Mouse (Mus musculus): ENCODE measurements at regions not wholly inside any gene's neighbourhood (a gene's known extent, or its start where the extent isn't known, plus 50 kb on each side); places are given as distances from the start of the nearest gene placed in this dataset.
A peak's percentile ranks its signal among the peaks of the same experiment; 100 is the strongest.

DNA sequence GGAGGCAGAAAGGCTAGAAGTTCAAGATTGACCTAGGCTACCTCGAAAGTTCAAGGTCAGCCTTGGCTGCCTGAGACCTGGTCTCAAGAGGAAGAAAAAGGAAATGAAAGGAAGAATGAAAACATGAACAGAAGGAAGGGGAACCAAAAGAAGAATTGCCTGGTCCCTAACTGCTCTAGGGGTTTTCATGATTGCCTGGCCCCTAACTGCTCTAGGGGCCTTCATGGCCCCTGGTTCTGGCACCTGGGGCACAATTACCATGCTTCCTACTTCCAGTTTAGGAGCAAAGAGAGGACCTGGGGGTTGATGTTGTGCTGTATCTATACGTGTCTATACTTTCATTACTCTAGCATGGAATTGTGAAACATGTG lies 132.8 kb downstream of the Cd24a start:
- no peak for DNase-seq (ENCODE audit: low spot score in 2 of 2)

DNA sequence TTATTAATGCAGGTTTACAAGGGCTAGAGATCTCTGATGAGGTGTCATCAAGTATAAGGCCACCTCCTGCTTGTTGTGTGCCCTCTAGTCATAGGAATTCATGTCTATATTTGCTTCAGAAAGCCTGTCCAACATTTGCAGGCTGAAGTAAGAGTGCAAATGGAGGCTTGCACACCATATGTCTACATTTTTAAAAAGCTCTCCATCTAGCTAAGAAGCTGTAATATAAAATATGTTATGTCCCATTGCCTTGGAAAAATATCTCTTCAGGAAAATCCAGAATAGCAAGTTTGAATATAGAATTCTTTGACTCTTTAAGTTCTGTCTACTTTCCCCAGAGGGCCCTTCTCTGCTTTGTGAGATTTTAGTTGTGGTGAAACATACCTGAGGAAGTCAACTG lies 134.6 kb downstream of the Cd24a start:
- no peak for DNase-seq (ENCODE audit: low spot score in 2 of 2)

DNA sequence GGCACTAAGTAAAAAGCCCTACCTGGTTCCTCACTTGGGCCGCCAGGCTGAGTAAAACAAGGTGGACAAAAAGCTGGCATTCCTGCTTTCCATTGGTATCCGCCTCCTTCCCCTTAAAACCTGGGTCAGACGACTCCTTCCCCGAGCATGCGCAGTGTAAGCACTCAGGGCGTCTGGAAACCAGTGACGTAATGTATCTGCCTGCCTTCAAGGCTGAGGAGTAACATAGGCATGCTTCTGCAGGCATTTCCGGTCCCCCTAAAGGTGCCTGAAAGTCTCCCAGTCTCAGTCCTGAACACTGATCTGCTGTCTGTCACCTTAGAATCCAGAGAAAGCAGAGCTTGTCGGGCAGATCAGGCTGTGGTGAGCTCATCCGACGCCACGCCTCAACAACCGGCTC lies 140.7 kb downstream of the Cd24a start:
- DNase-seq (ENCODE audit: low spot score in 2 of 2): no peak

DNA sequence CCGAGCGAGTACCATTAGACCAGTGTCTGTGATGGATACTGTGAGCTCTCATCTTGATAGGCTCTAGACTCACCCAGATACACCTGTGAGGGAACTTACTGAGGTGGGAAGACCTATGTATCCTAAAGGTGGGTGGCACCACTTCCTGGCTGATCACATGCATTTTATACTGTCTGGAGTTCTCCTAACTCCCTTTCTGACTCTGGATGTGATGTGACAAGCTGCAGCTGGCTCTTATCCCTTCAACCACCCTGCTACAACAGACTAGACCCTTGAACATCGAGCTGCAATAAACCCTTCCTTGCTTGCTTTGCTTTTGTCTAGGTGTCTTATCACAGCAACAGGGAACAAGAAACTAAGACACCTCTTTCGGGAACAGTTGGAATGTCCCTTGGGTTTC lies 143.3 kb downstream of the Cd24a start:
- no peak for DNase-seq (ENCODE audit: low spot score in 2 of 2)

DNA sequence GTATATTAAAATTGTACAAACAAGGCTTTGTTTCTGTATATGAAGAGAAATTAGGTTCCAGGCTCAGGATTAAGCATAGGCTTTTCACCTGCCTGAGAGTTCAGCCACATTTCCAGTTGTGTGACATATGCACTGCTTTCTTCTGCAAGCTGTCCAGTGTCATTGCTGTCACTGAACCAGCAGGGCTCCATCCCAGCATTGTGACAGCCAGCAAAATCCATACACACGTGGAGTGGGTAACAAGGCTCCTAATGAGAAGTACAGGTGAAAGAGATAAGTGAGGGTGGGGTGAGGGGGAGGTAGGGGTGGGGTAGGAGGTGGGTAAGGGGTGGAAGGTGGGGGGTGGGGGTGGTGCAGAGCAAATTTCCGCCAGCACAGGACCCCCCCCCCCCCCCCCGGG lies 144.1 kb downstream of the Cd24a start:
- no peak for DNase-seq (ENCODE audit: low spot score in 2 of 2)

DNA sequence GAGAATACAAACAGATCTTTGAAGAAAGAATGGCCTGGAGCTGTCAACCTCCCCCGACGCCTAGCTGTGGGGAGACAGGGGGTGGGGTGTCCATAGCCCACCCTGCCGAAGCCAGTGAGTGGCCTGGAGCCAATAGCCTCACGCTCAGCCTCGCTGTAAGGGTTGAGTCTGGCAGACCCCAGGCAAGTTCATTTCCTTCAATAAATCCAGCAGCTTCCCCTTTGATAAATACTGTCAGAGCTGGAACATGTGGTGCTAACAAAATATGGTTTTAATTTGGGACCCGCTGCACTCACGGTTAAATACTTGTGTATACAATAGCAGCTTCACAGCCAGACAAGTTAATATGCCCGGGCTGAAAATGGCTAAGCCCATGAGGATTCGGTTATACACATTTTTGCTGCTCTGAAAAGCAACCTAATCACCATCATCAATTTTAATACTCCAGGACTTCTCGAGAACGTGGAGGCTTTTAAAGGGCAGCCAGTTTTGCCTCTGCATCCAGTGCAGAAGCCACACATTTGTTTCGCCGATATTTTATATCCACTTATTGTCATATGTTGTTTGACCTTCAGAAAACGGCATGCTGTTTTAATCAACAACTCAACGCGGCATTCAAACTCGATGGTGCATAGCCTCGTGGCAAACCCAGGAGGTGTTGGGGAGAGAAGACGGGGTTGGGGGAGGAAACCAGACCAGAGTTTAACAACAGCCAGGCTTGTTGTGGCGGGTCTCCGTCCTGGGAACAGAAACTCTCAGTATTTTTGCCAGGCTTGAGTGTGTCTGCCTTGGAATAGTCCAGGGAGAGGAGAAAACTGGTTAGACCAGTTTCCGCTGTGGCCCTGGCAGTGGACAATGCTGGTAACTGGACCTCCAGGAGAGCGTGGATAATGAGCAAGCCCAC lies 144.9 kb downstream of the Cd24a start:
- no peak for DNase-seq (ENCODE audit: low spot score in 2 of 2)

DNA sequence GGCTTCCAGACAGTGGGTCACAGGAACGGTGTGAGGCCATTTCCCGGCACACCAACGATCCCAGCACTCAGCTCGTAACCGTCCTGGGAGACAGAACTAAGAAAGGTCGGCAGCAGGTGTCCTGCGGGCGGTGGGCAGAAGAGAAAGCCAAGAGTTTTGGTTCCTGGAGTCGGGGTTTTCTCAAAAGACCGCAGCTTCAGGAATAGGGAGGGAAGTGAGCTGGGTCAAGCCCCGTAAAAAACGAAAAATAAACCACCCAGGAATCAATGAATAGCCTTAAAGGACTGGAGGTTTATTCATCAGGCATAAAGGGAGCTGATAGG lies 145.5 kb downstream of the Cd24a start:
- DNase-seq (ENCODE audit: low spot score in 2 of 2): no peak

DNA sequence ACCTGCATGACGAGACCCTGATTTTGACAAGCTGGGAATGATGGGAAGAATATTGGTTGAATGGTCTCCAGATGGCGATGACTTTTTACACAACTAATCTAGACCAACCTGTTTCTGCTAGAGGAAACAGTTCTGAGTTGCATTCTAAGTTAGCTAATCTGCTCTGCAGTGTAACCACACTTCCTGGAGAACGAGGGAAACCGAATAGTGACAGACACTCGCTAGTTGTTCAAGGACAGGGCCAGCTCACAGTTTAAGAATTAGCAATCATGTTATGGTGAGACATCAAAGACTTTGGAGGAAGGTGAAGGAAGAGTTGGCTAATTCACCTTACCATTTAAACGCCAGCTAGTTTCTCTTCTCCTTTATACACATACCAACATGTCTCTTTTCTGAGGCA lies 149.7 kb downstream of the Cd24a start:
- DNase-seq (ENCODE audit: low spot score in 2 of 2): no peak

DNA sequence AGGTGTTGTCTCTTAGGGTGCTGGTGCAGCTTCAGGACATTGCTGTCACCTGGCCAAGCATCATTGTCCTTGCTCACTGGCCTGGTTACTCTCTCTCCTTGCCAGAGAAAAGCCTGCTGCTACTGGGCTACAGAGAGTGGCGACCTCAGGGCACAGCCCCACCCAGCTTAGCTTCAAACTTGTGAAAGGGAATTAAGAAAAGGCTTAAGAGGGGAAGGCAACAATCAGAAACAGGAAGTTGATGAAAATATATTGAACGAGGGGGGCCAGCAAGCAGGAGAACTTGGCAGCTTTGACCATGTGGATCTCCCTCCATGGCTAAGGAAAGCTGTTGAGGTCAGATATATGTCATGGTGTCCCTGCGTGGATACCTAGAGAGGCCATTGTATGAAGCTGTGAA lies 151.1 kb downstream of the Cd24a start:
- DNase-seq (ENCODE audit: low spot score in 2 of 2): no peak

DNA sequence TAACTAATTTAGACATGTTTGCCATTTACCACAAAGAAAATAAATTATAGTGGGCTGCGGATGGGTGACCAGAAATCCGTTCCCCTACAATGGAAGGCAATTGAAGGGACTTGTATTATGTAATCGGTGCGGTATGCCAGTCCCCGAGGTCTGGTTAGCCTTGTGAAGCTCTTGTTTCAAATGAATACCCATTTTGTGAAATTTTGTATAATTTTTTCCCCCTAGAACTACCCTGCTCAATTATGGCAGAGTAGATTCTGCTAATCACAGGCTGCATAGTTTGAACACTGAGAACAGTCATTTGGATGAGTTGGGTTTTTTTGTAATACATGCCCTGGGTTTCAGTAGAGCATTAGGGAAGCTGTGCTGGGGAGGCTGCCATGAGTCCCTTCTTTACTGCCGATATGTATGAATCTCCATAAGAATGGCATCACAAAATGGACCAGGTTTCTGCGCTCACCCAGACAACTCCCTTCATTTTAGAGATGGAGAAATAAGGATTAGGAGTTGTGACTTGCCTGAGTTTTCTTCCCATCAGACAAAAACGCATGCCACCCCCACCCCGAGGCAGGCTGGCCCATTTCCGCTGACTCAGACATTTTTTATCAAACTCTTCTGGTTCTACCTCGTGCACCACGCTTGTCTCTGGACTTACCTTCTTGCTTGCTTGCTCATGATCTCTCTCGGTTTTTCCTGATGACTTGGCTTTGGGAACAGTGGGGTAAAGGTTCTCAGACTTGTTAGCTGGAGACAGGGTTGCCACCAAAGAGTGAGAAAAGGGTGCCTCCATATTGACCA lies 155.7 kb downstream of the Cd24a start:
- no peak for DNase-seq (ENCODE audit: low spot score in 2 of 2)

DNA sequence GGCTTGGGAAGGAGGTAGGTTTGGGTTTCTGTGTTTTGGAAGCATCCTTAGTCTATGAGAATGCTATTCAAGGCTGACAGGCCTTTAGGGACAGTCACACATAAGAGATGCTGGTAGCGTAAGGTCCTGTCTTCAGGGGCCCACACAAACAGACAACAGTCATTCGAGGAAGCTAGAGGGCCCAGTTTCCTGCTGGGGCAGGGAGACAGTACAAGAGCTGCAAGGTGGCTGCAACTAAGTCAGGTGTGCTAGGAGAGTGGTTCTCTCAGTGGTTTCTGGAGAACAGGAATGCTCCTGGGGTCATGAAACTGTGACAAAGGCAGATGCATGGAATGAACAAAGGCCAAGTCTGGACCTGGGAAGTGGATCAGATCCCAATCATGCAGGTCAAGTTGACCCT lies 161.1 kb downstream of the Cd24a start:
- no peak for DNase-seq (ENCODE audit: low spot score in 2 of 2)

DNA sequence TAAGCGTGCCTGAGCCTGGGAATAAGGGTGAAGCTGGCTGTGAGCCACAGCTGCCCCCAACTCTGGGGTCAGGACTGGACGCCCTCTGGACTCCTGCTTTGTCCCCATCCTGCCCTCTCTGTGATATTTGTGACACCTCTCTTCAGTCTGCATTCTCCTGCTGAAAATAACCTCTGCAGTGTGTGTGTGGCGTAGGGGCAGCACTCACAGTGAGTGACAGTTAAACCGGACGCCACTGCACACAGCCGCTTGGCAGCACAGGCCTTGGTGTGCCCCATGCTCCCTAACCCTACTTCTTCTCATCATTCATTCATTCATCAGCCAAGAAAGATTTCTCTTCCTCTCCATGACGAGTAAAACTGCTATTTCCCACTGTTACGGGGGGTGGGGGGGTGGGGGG lies 161.6 kb downstream of the Cd24a start:
- DNase-seq (ENCODE audit: low spot score in 2 of 2): no peak

DNA sequence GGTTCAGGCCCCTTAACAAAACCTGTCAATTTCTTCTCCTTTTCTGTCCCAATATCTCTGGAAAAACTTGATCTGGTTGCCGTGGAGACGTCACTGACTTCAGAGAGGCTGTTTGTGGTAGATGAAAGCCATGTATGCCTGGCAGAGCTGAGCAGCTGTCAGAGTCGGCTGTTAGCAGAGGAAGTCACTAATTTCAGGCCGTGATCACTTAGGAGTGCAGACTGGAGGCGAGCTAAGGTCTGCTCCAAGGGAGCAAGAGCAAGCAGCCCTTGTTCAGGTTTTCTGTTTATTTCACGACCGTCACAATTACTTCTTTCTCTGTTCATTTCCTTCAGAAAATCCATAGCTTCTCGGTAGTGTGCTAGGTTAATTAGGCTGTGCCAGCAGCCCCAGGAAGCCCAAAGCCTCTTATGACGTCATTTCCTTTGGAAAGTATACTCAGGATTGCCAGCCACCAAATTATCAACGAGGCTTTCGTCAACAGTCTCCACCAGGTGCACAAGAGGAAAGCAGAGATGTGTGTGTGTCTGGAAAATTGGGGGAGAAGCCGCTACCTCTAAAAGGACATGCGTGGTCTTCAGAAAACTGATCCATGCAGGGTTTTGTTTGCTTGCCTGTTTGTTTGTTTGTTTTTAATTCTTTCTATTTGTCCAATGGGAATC lies 161.2 kb downstream of the Qrsl1 start:
- DNase-seq (ENCODE audit: low spot score in 2 of 2): peak; percentile 10 to 14

DNA sequence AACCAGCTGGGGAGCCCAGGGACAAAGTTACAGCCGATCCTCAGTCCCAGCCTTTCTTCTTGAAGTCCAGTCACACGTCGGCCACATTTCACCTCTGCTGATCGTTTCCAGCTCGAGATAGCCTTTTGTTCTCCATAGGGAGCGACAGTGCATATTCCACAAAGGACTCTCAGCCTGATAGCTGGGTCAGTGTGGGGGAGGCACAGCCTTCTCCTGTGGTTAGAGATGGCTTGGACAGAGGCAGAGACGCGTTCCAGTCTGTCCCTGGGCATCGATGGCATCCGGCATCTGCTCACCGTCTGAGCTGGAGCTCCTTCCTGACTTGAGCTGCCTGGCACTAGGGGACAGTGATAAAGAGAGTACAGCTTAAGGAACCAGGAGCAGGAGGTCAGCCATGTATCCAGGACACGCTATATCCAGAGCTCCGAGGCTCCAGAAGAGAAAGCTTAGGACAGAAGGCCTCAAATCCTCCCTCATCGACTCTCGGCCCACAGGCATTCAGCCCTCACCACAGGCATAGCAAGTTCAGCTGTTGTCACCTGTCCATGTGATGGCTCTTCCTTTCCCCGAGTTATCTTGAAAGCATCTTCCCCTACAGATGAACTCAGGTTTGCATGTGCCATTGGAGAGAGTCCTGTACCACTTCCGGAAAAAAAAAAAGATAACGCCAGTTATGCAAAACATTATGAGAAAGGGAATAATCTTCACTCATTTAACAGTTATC lies 160.0 kb downstream of the Qrsl1 start:
- no peak for DNase-seq (ENCODE audit: low spot score in 2 of 2)

DNA sequence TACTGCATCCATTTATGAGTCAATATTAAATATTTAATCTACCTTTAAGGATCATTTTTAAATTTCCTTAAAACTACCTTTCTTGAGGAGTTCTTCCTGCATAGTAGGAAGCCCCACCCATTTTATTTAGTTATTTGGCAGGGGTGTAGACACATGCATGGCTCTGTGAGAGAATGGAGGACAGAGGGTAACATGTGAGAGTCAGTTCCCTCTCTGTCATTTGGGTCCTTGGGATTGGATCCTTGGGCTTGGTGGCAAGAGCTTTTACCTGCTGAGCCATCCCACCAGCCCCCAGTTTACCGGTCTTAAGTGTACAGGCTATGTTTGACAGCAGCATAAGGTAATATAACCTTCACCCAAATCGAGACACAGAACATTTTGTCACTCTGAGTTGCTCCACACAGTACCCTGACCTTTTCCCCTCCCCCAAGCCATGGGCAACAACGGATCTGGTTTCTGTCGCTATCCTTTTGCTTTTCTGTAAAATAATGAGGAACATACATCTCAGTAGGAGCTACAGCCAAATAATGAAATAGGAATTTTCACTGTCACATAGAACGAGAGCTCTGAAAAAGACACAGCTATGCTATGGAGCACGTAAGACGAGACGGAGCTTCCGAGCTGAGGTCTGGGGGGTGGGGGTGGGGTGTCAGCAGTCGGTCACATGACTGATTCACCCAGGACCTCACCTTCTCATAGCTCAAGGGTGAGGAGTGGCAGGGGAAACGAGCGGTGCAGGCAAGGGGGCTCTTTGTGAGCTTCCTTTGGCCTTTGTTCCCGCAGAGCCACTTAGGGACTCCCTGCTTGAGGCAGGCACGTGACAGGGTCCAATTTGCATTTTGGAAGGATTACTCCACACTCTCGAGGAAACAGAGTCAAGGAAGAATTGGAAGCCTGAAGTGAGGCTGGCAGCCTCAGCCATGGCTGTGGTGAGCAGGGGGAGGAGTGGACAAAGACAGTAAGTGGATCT lies 159.2 kb downstream of the Qrsl1 start:
- no peak for DNase-seq (ENCODE audit: low spot score in 2 of 2)

DNA sequence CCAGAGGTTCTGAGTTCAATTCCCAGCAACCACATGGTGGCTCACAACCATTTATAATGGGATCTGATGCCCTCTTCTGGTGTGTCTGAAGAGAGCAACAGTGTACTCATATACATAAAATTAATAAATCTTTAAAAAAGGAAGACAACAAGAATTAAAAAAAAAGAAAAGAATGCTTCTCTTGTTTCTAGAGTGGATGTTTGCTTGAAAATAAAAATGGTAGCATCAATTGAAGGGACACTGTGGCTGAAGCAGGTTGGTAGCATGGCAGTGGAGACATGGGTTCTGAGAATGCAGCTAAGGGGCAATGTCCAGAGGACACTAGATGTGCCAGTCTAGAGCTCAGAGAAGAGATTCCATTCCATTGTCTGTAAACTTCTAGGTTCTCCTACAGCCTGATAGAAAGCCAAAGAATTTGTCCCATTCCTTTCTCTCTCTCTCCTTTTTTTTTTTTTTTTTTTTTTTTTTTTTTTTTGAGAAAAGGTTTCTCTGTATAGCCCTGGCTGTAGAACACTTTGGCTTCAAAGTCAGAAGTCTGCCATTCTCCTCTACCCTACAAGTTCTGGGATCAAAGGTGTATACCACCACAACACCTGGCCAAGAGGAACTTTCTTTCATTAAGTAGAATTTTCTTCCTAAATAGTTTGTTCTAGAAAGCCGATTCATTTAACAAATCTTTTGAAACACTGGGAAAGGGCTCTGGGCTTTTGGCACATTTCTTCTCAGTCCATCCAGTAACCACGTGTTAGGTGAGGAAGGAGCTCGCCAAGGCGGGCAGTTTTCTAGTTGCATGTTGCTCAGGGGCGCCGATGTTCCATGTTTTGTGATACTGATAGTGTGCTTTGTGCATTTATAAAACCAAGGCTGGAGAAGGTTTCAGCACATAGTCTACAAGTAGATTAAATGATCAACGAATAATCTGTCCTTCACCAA lies 158.1 kb downstream of the Qrsl1 start:
- no peak for DNase-seq (ENCODE audit: low spot score in 2 of 2)

DNA sequence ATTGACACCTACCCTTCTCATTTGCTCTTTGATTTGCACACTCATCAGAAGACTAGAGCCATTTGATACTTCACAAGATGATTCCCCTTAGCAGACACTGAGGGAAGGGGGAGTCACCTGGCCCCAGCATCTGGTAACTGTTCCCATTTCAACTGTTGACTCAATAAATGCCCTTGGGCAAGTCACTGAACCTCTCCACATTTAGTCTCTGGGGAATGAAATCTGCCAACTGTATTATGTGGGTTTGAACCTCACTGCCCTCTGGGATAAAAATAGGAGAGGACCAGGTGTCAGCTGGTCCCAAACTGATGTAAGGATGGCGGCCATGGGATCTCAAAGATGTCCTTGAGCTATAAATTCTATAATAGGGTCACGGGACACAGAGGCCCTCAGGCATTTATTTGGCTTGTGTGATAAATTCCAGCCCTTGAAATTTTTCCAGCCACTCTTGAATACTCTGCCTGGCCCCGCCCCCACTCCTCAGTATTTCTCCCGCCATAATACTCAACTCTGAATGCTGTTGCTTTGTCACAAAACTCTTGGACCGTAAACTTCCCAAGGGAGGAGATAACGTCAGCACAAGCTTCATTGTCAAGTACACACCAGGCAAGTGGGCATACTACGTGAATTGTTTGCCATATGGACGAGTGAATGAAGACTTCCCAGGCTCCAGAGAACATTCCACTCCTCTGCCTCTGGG lies 155.5 kb downstream of the Qrsl1 start:
- DNase-seq (ENCODE audit: low spot score in 2 of 2): no peak

DNA sequence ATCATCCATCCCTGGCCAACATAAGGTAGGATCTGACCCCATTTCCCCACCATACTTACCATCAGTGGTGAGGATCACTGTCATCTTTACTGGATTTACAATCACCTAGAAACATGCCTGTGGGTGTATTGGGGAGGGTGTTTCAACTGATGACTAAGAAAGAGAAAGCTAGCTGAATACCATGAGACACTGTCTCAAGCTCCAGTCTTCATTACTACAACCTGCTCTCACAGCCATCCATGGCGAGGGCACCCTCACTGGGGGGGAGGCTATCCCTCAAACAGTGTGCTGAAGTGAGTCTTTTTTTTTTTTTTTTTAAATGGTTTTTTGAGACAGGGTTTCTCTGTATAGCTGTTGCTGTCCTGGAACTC lies 154.9 kb downstream of the Qrsl1 start:
- no peak for DNase-seq (ENCODE audit: low spot score in 2 of 2)

DNA sequence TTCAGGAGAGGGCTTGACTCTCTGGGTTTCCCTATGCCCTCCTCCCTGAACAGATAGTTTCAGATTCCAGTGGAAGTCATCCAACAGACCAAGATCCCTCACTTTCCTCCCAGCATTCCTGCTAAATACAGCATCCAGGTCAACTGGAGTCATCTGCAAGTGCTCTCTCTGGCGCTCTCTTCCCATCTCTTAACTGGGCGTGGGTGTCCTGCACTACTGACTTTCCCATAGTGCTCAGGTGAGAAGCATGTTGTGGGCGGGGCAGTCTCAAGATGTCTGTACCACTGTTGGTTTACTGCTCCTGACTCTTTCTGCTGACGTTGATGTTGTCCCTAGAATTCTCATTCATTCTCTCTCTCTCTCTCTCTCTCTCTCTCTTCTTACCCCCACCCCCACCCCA lies 154.0 kb downstream of the Qrsl1 start:
- DNase-seq (ENCODE audit: low spot score in 2 of 2): no peak
